Mouse (Mus musculus) heart, postnatal 25 days (tissue): ENCODE data around the gene Afdn. TPM values are rescaled to one million over a fixed set of nuclear protein-coding genes. Genes with fewer than 3 reads are reported as not detected.
A peak's percentile ranks its signal among the peaks of the same experiment; 100 is the strongest.
"Not testable (repeated sequence)": the region's sequence is repeated elsewhere in the genome, so short reads cannot be mapped to it uniquely, and the experiment has no call there.

Source experiments
- DNase-seq: peaks from one replicate; pipeline ENCODE4 v3.0.0; 2022; ENCODE audit warnings: low spot score
- intact Hi-C: fragments of 180-260 bp; cut with DNase I; formaldehyde crosslinking; loops from one replicate; pipeline ENCODE4 v1.15.1; 2025
- total RNA-seq, 2 experiments: library from RNA; stranded (reverse); gene quantifications; 2 replicates each; pipeline ENCODE4 v1.2.3; 2021

Afdn gene
- total RNA-seq, 2 experiments from 2014 or later, result 87.9 to 96.9 TPM

GRCm38 (mm10) chr17:13761179-13761913 is 1.0 kb downstream of the Afdn start, which contains the start of gene Tcte2:
TSS of gene Tcte2 (minus strand) at chr17:13761825.
- intact Hi-C loops, result loop anchor here (2.0 kb wide), 1 partner anchor 79 kb away; no protein-coding TSS in a partner anchor
- DNase-seq, result peak; percentile 17

- no peak for DNase-seq
- intact Hi-C loops, result no loop called here
Measured at GRCm38 (mm10) chr17:13763819-13764218, 3.5 kb downstream of the Afdn start.

- intact Hi-C loops, DNase-seq: not testable (repeated sequence)
Measured at GRCm38 (mm10) chr17:13764911-13765310, 4.6 kb downstream of the Afdn start.

- intact Hi-C loops, result no loop called here
- DNase-seq, result no peak
Measured at GRCm38 (mm10) chr17:13768531-13768930, 8.2 kb downstream of the Afdn start.

- DNase-seq, result no peak
- intact Hi-C loops, result no loop called here
Measured at GRCm38 (mm10) chr17:13769256-13769655, 8.9 kb downstream of the Afdn start.

- intact Hi-C loops, result no loop called here
- DNase-seq, result no peak
Measured at GRCm38 (mm10) chr17:13777676-13778075, 17.3 kb downstream of the Afdn start.

GRCm38 (mm10) chr17:13778865-13779264 is 18.5 kb downstream of the Afdn start:
- intact Hi-C loops, result no loop called here
- no peak for DNase-seq

- no peak for DNase-seq
- intact Hi-C loops, result no loop called here
Measured at GRCm38 (mm10) chr17:13781948-13782347, 21.6 kb downstream of the Afdn start.

- DNase-seq, result no peak
- intact Hi-C loops, result no loop called here
Measured at GRCm38 (mm10) chr17:13783469-13783868, 23.1 kb downstream of the Afdn start.

- intact Hi-C loops, DNase-seq: not testable (repeated sequence)
Measured at GRCm38 (mm10) chr17:13790033-13790432, 29.7 kb downstream of the Afdn start.

GRCm38 (mm10) chr17:13797691-13798090 is 37.4 kb downstream of the Afdn start:
- intact Hi-C loops, result no loop called here
- no peak for DNase-seq

- intact Hi-C loops, result no loop called here
- DNase-seq, result no peak
Measured at GRCm38 (mm10) chr17:13802836-13803408, 42.6 kb downstream of the Afdn start.

GRCm38 (mm10) chr17:13806016-13806415 is 45.7 kb downstream of the Afdn start:
- DNase-seq, result no peak
- intact Hi-C loops, result no loop called here

GRCm38 (mm10) chr17:13817789-13818188 is 57.5 kb downstream of the Afdn start:
- DNase-seq, result no peak
- intact Hi-C loops, result no loop called here

- no peak for DNase-seq
- intact Hi-C loops, result no loop called here
Measured at GRCm38 (mm10) chr17:13819342-13819741, 59.0 kb downstream of the Afdn start.

GRCm38 (mm10) chr17:13820676-13821075 is 60.3 kb downstream of the Afdn start:
- intact Hi-C loops, result no loop called here

GRCm38 (mm10) chr17:13825421-13825820 is 65.1 kb downstream of the Afdn start:
- DNase-seq, result no peak
- intact Hi-C loops, result loop anchor here (5.0 kb wide), 1 partner anchor 143 kb away; no protein-coding TSS in a partner anchor

More at GRCm38 (mm10) chr17:13820676-13821075, 60.3 kb downstream of the Afdn start:
- no peak for DNase-seq

GRCm38 (mm10) chr17:13830234-13830633 is 69.9 kb downstream of the Afdn start:
- intact Hi-C loops, result loop anchor here (1.0 to 10.0 kb wide), 3 partner anchors 268 to 375 kb away; partner anchors contain the start of gene Dact2
- no peak for DNase-seq

GRCm38 (mm10) chr17:13830636-13831341 is 70.5 kb downstream of the Afdn start:
- DNase-seq, result no peak
- intact Hi-C loops, result loop anchor here (1.0 to 10.0 kb wide), 3 partner anchors 268 to 374 kb away; partner anchors contain the start of gene Dact2

- no peak for DNase-seq
- intact Hi-C loops, result loop anchor here (5.0 to 10.0 kb wide), 2 partner anchors 266 to 369 kb away; partner anchors contain the start of gene Dact2
Measured at GRCm38 (mm10) chr17:13835876-13836275, 75.5 kb downstream of the Afdn start.
